Mouse (Mus musculus): ENCODE data around the gene Armcx1. TPM values are rescaled to one million over a fixed set of nuclear protein-coding genes. Genes with fewer than 3 reads are reported as not detected.
"Not testable (repeated sequence)": the region's sequence is repeated elsewhere in the genome, so short reads cannot be mapped to it uniquely, and the experiment has no call there.

Gene Armcx1
- polyA plus RNA-seq (2016; fragmentation: Nextera tagmentation; extraction: Ambion mirVana): 44.6 and 50.3 TPM in 2 replicates

DNA sequence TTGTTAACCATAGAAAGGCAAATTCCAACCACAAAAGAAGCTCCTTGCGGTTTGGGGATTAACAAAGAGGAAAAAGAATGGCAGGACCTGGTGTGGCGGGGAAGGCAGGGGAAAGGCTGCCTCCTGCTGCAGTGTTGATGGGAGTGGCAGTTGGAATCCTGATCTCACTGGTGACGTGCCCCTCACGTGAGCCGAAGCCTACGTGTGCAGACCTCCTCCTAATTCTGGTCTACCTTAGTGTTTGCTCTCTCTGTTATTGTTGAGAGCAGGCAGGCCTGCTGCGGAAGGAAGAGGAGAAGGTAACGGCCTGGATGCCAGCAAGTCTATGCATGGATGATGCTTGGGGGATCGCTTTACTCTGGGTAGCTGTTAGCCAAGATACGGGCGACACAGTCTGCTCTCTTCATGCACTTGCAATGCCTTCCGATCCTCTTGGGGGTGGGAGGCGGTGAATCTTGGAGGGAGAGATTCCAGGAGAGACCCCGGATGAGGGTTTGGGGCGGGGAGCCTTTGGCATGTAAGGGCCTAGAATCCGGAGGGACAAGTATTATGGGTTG is at the start of gene Armcx1:
TSS of gene Armcx1 (plus strand) at position 212 of the 557 bp plus-strand sequence.
- 11% methylated on average over 16 of the region's 16 CpGs for WGBS
- H3K27me3 ChIP-seq (ENCODE audit: low read depth, poor library complexity, severe bottlenecking): peaks cover 67% of the 10 kb centered on the region

GRCm38 (mm10) chrX:134675022-134675421 is 42.7 kb upstream of the Armcx1 start:
- peak; percentile 42 for DNase-seq (ENCODE audit: low spot score)
- Histone ChIP-seq H3K4me3 (no peak overlapping the region), H3K27me3 (ENCODE audit: low read depth, poor library complexity, severe bottlenecking) (0 out of 2 replicates have a peak, but pooled peaks cover 11% of the 10 kb centered on the region), H3K9me3 (replicated peaks) (no peaks in the 10 kb centered on the region; the same call in 1 of the 2 replicates), H3K36me3 (no peaks in the 10 kb centered on the region), H3K4me1 (peaks cover 27% of the 10 kb centered on the region), H3K27ac (replicated peaks) (peak overlapping the region; percentile 80)
- 17% methylated on average over 5 of the region's 5 CpGs for WGBS

More for the DNA sequence above, at the start of gene Armcx1:
- Histone ChIP-seq H3K4me3 (peak within 1 kb of the TSS; percentile 60), H3K9me3 (replicated peaks) (no peaks in the 10 kb centered on the region), H3K4me1 (peaks cover 11% of the 10 kb centered on the region), H3K27ac (replicated peaks) (peak within 1 kb of the TSS; percentile 91), H3K36me3 (peaks cover 15% of the 10 kb centered on the region)
- DNase-seq (ENCODE audit: low spot score): peak; percentile 80

GRCm38 (mm10) chrX:134675959-134676358 is 41.8 kb upstream of the Armcx1 start:
- Histone ChIP-seq H3K9me3 (replicated peaks) (no peaks in the 10 kb centered on the region; the same call in 1 of the 2 replicates), H3K4me1 (peaks cover 27% of the 10 kb centered on the region), H3K36me3 (no peaks in the 10 kb centered on the region), H3K27ac (replicated peaks) (peak overlapping the region; percentile 80), H3K27me3 (ENCODE audit: low read depth, poor library complexity, severe bottlenecking) (0 out of 2 replicates have a peak, but pooled peaks cover 11% of the 10 kb centered on the region), H3K4me3 (no peak overlapping the region)
- no peak for DNase-seq (ENCODE audit: low spot score)
- 67% methylated on average over 1 of the region's 1 CpGs for whole genome bisulfite sequencing

DNA sequence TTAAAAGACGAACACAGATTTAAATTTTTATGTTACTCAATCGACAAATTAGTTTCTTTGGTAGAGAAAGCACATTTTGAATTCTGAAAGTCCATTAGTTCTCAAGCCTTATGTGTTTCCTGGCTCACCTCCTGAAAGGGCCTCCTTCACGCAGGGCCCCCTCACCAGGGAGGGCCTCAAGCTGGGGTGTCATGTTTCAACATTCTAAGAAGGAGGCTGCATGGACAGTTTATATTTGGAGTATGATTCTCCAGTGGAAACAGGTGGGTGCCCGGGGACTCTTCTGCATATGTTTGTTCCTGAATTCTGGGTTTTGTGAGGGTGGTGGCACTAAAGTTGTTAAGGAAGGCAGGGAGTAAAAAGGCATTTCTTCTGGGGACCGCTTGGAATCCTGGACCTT is 32.8 kb upstream of the Armcx1 start:
- H3K27me3 ChIP-seq (ENCODE audit: low read depth, poor library complexity, severe bottlenecking): peaks cover 50% of the 10 kb centered on the region
- peak overlapping the region; percentile 92 for H3K27ac ChIP-seq (replicated peaks)
- H3K9me3 ChIP-seq (replicated peaks): no peaks in the 10 kb centered on the region
- peak overlapping the region; percentile 68 for H3K4me3 ChIP-seq
- 45% methylated on average over 5 of the region's 5 CpGs for WGBS
- no peak for DNase-seq (ENCODE audit: low spot score)
- H3K4me1 ChIP-seq: peaks cover 18% of the 10 kb centered on the region
- peaks cover 21% of the 10 kb centered on the region for H3K36me3 ChIP-seq

GRCm38 (mm10) chrX:134686267-134686666 is 31.5 kb upstream of the Armcx1 start, which contains the start of gene Armcx4:
Armcx4 (plus strand) TSS chrX:134686519.
- Histone ChIP-seq H3K4me1 (peaks cover 18% of the 10 kb centered on the region), H3K9me3 (replicated peaks) (no peaks in the 10 kb centered on the region), H3K27me3 (ENCODE audit: low read depth, poor library complexity, severe bottlenecking) (peaks cover 63% of the 10 kb centered on the region), H3K36me3 (peaks cover 34% of the 10 kb centered on the region), H3K4me3 (peak within 1 kb of the TSS; percentile 68), H3K27ac (replicated peaks) (peak within 1 kb of the TSS; percentile 92)
- peak; percentile 88 for DNase-seq (ENCODE audit: low spot score)
- 32% methylated on average over 32 of the region's 33 CpGs for WGBS

DNA sequence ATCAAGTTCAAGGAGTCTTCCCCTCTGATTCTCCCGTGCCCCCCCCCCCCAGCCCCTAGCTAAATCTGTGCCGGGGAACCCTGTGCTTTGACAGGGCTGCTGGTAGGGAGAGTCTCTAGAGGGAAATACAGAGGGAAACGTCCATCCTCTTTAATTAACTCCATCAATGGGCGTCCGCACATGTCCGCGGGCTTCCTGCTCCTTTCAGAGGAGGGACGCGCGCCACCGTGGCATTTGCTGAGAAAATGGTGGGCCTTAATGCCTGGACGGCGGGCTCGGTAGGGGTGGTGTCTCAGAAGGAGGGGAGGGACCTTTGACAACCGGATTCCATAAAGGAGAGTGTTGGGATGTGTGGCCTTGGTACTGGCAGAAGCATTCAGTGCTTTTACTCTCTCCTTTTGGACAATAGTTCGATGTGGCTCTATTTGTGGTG is 31.0 kb upstream of the Armcx1 start:
- WGBS: 21% methylated on average over 16 of the region's 16 CpGs
- Histone ChIP-seq H3K4me3 (peak overlapping the region; percentile 68), H3K36me3 (peaks cover 39% of the 10 kb centered on the region), H3K27ac (replicated peaks) (peak overlapping the region; percentile 92), H3K9me3 (replicated peaks) (no peaks in the 10 kb centered on the region), H3K4me1 (peaks cover 18% of the 10 kb centered on the region), H3K27me3 (ENCODE audit: low read depth, poor library complexity, severe bottlenecking) (peaks cover 68% of the 10 kb centered on the region)
- peak; percentile 59 for DNase-seq (ENCODE audit: low spot score)

GRCm38 (mm10) chrX:134689676-134690075 is 28.1 kb upstream of the Armcx1 start:
- DNase-seq (ENCODE audit: low spot score): no peak
- Histone ChIP-seq H3K27ac (replicated peaks) (no peak overlapping the region), H3K27me3 (ENCODE audit: low read depth, poor library complexity, severe bottlenecking) (peaks cover 93% of the 10 kb centered on the region), H3K36me3 (peaks cover 68% of the 10 kb centered on the region), H3K4me1 (peaks cover 18% of the 10 kb centered on the region), H3K4me3 (no peak overlapping the region), H3K9me3 (replicated peaks) (no peaks in the 10 kb centered on the region)
- 86% methylated on average over 2 of the region's 2 CpGs for WGBS

GRCm38 (mm10) chrX:134690871-134691539 is 26.8 kb upstream of the Armcx1 start:
- 93% methylated on average over 10 of the region's 10 CpGs for WGBS
- peaks cover 82% of the 10 kb centered on the region for H3K36me3 ChIP-seq
- H3K9me3 ChIP-seq (replicated peaks): no peaks in the 10 kb centered on the region
- no peak for DNase-seq (ENCODE audit: low spot score)
- peaks cover 9% of the 10 kb centered on the region for H3K4me1 ChIP-seq
- H3K27ac ChIP-seq (replicated peaks): no peak overlapping the region
- H3K27me3 ChIP-seq (ENCODE audit: low read depth, poor library complexity, severe bottlenecking): peaks cover 97% of the 10 kb centered on the region
- H3K4me3 ChIP-seq: no peak overlapping the region

GRCm38 (mm10) chrX:134691540-134691935 is 26.2 kb upstream of the Armcx1 start:
- peaks cover 95% of the 10 kb centered on the region for H3K27me3 ChIP-seq (ENCODE audit: low read depth, poor library complexity, severe bottlenecking)
- peaks cover 84% of the 10 kb centered on the region for H3K36me3 ChIP-seq

GRCm38 (mm10) chrX:134716863-134717262 is 900 bp upstream of the Armcx1 start:
- Histone ChIP-seq H3K27ac (replicated peaks) (peak overlapping the region; percentile 91), H3K4me1 (peaks cover 11% of the 10 kb centered on the region), H3K36me3 (peaks cover 15% of the 10 kb centered on the region), H3K9me3 (replicated peaks) (no peaks in the 10 kb centered on the region), H3K4me3 (peak overlapping the region; percentile 60; the same call in 1 of the 2 replicates), H3K27me3 (ENCODE audit: low read depth, poor library complexity, severe bottlenecking) (peaks cover 59% of the 10 kb centered on the region)
- DNase-seq (ENCODE audit: low spot score): peak; percentile 35
- WGBS: 31% methylated on average over 3 of the region's 3 CpGs

More at GRCm38 (mm10) chrX:134691540-134691935, 26.2 kb upstream of the Armcx1 start:
- Histone ChIP-seq H3K9me3 (replicated peaks) (no peaks in the 10 kb centered on the region), H3K4me1 (peaks cover 9% of the 10 kb centered on the region), H3K4me3 (no peak overlapping the region), H3K27ac (replicated peaks) (no peak overlapping the region)
- 82% methylated on average over 2 of the region's 2 CpGs for WGBS
- no peak for DNase-seq (ENCODE audit: low spot score)

- WGBS: 16% methylated on average over 14 of the region's 14 CpGs
- Histone ChIP-seq H3K27me3 (ENCODE audit: low read depth, poor library complexity, severe bottlenecking) (peaks cover 69% of the 10 kb centered on the region), H3K4me1 (peaks cover 12% of the 10 kb centered on the region), H3K27ac (replicated peaks) (peak overlapping the region; percentile 91), H3K4me3 (peak overlapping the region; percentile 60), H3K36me3 (peaks cover 15% of the 10 kb centered on the region), H3K9me3 (replicated peaks) (no peaks in the 10 kb centered on the region)
- DNase-seq (ENCODE audit: low spot score): peak; percentile 67
Measured at GRCm38 (mm10) chrX:134718524-134718923, 761 bp downstream of the Armcx1 start.

DNA sequence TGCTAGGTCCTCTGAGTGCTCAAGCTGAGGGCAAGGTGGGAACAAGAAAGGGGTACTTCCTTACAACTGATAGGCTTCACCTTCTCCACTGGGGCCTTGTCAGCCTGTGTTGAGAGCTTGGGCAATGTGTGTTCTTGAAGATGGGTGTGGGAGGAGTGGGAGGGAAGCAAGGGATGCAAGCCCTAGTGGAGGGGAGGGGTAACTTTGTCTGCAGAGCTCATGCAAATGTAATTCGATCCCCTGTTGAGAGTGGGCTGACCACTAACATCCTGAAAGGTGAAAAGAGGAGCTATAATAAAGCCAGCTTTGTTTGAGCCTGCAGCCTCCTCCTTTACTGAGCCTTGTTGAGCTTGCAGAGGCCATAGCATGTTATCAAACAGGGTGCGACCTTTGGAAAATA is 6.0 kb downstream of the Armcx1 start:
- WGBS: 32% methylated on average over 2 of the region's 2 CpGs
- H3K4me3 ChIP-seq; H3K9me3 ChIP-seq (replicated peaks); H3K27ac ChIP-seq (replicated peaks); DNase-seq (ENCODE audit: low spot score); H3K4me1 ChIP-seq: not testable (repeated sequence)
- Histone ChIP-seq H3K36me3 (peaks cover 15% of the 10 kb centered on the region), H3K27me3 (ENCODE audit: low read depth, poor library complexity, severe bottlenecking) (peaks cover 73% of the 10 kb centered on the region)

DNA sequence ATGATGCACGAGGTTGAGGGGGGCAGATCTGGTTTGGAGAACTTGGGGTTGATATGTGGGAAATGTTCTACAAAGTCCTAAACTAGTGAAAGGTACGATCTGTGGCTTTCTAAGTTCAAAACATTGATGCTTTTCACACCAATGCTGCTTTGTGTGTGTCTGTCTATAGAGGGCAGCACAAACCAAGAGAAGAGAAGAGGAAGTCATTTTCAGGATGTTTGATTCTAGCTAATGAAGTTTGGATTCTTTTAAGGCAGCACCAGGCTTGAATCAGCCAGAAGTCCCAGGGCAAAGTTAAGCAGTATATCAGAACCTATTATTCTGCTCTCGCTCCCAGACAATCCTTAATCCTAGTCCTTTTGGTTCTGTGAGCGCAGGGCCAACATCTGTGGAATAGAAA is 12.0 kb downstream of the Armcx1 start:
- no peak overlapping the region for H3K4me3 ChIP-seq
- no peaks in the 10 kb centered on the region for H3K9me3 ChIP-seq (replicated peaks)
- H3K36me3 ChIP-seq: no peaks in the 10 kb centered on the region
- WGBS: 42% methylated on average over 4 of the region's 4 CpGs
- peaks cover 89% of the 10 kb centered on the region for H3K27me3 ChIP-seq (ENCODE audit: low read depth, poor library complexity, severe bottlenecking)
- no peak overlapping the region for H3K27ac ChIP-seq (replicated peaks)
- no peaks in the 10 kb centered on the region for H3K4me1 ChIP-seq
- no peak for DNase-seq (ENCODE audit: low spot score)

Data from midbrain, embryonic 10.5 days (tissue).